ENCODE assay signal across 9 mouse cellular contexts in the genomic region with DNA sequence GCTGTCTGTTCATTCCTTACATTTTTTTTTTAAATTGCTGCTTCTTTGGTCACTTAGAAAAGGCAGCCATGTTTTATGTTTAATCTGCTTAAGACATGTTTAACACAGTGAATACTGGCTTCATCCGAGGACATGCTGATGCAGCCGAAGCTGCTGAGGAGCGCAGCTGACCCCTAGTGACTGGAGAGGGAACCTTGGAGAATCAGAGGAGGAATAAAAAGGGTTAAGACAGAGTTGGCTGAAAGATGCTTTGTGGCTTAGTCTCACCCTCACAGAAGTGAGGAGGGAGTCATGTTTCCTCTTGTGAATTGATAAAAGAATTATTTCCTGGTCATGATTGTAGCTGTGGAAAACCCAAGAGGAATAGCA. TPM values are rescaled to one million over a fixed set of nuclear protein-coding genes. Genes with fewer than 3 reads are reported as not detected.
DNase-seq lines count a peak whose midpoint lies in the region; ATAC-seq and TF ChIP-seq lines count a peak whose summit lies in the region.
"Had no signal": no experiment of that assay in that cellular context is flagged by ENCODE, and none has a peak within 500 bp of the region (broad histone marks: within the 10 kb centered on the region; RNA-seq: fewer than 3 reads in every experiment).

No protein-coding gene starts in this region.

- no peak; the same call in 1 of the 2 replicates for ATAC-seq in heart, embryonic 15.5 days (replicated peaks; ENCODE audit: insufficient number of reproducible peaks, insufficient read depth, low FRiP score, low read depth)
- peak; percentile 78 for ATAC-seq in forebrain, embryonic 15.5 days (replicated peaks)
- ATAC-seq in neural tube, embryonic 15.5 days (ENCODE audit: low FRiP score), result peak; percentile 82

- H3K9me3 ChIP-seq in heart, embryonic 15.5 days (replicated peaks), result no peaks in the 10 kb centered on the region
- H3K9me3 ChIP-seq in heart, embryonic 10.5 days, result no peaks in the 10 kb centered on the region
- H3K9me3 ChIP-seq in forebrain, embryonic 15.5 days, result no peaks in the 10 kb centered on the region
- no peaks in the 10 kb centered on the region for H3K9me3 ChIP-seq in neural tube, embryonic 15.5 days (replicated peaks)
- H3K9me3 ChIP-seq: limb, embryonic 12.5 days had no signal

- peaks cover 19% of the 10 kb centered on the region for H3K4me1 ChIP-seq in heart, embryonic 15.5 days (replicated peaks)
- H3K4me1 ChIP-seq in heart, embryonic 10.5 days, result peaks cover 30% of the 10 kb centered on the region
- H3K4me1 ChIP-seq in bone marrow, adult 2 months (ENCODE audit: control insufficient read depth, insufficient read depth, low read length), result no peaks in the 10 kb centered on the region
- H3K4me1 ChIP-seq in forebrain, embryonic 15.5 days, result peaks cover 15% of the 10 kb centered on the region
- peaks cover 12% of the 10 kb centered on the region; the same call in 1 of the 2 replicates for H3K4me1 ChIP-seq in neural tube, embryonic 15.5 days

- peak overlapping the region; percentile 10; the same call in 1 of the 2 replicates for H3K27ac ChIP-seq in heart, embryonic 15.5 days
- H3K27ac ChIP-seq in heart, embryonic 10.5 days, result no peak overlapping the region
- no peak overlapping the region for H3K27ac ChIP-seq in bone marrow, adult 2 months (ENCODE audit: control insufficient read depth, insufficient read depth, low read depth, low read length, poor library complexity)
- H3K27ac ChIP-seq in forebrain, embryonic 15.5 days (replicated peaks), result no peak overlapping the region
- H3K27ac ChIP-seq in neural tube, embryonic 15.5 days (replicated peaks), result peak overlapping the region; percentile 4; the same call in 1 of the 2 replicates

- TF ChIP-seq POLR2A in bone marrow, adult 2 months (IDR thresholded peaks at IDR 0.05; ENCODE audit: borderline replicate concordance, control insufficient read depth, low read depth, low read length), result no peak

- no peaks in the 10 kb centered on the region for H3K27me3 ChIP-seq in heart, embryonic 15.5 days
- H3K27me3 ChIP-seq in heart, embryonic 10.5 days (ENCODE audit: insufficient read depth, poor library complexity, severe bottlenecking), result no peaks in the 10 kb centered on the region
- H3K27me3 ChIP-seq in forebrain, embryonic 15.5 days, result no peaks in the 10 kb centered on the region
- no peaks in the 10 kb centered on the region for H3K27me3 ChIP-seq in neural tube, embryonic 15.5 days (replicated peaks)
- H3K27me3 ChIP-seq: limb, embryonic 12.5 days had no signal

- peak; percentile 57 for TF ChIP-seq CTCF in bone marrow, adult 2 months (IDR thresholded peaks at IDR 0.05; ENCODE audit: control insufficient read depth, insufficient read depth, low read length)

- no peak overlapping the region for H3K9ac ChIP-seq in heart, embryonic 15.5 days
- H3K9ac ChIP-seq in forebrain, embryonic 15.5 days (replicated peaks), result no peak overlapping the region
- H3K9ac ChIP-seq in neural tube, embryonic 15.5 days (replicated peaks), result no peak overlapping the region
- H3K9ac ChIP-seq: limb, embryonic 12.5 days had no signal

- H3K36me3 ChIP-seq in heart, embryonic 15.5 days, result no peaks in the 10 kb centered on the region
- no peaks in the 10 kb centered on the region for H3K36me3 ChIP-seq in heart, embryonic 10.5 days
- no peaks in the 10 kb centered on the region for H3K36me3 ChIP-seq in forebrain, embryonic 15.5 days
- no peaks in the 10 kb centered on the region for H3K36me3 ChIP-seq in neural tube, embryonic 15.5 days
- H3K36me3 ChIP-seq: limb, embryonic 12.5 days had no signal

- H3K4me2 ChIP-seq in heart, embryonic 15.5 days, result no peak overlapping the region
- no peak overlapping the region for H3K4me2 ChIP-seq in forebrain, embryonic 15.5 days (replicated peaks)
- no peak overlapping the region for H3K4me2 ChIP-seq in neural tube, embryonic 15.5 days
- H3K4me2 ChIP-seq: limb, embryonic 12.5 days had no signal

- no peak overlapping the region for H3K4me3 ChIP-seq in heart, embryonic 15.5 days
- no peak overlapping the region for H3K4me3 ChIP-seq in heart, embryonic 10.5 days
- no peak overlapping the region for H3K4me3 ChIP-seq in bone marrow, adult 2 months (replicated peaks; ENCODE audit: control insufficient read depth, low read depth, low read length)
- no peak overlapping the region for H3K4me3 ChIP-seq in forebrain, embryonic 15.5 days
- no peak overlapping the region for H3K4me3 ChIP-seq in neural tube, embryonic 15.5 days (replicated peaks)
- H3K4me3 ChIP-seq: limb, embryonic 12.5 days had no signal

- 35% methylated on average over 3 of the region's 3 CpGs for WGBS in heart, embryonic 15.5 days
- 38% methylated on average over 3 of the region's 3 CpGs for WGBS in heart, embryonic 10.5 days
- WGBS in bone marrow, adult 2 months, result 35% methylated on average over 3 of the region's 3 CpGs
- WGBS in forebrain, embryonic 15.5 days, result 23% methylated on average over 3 of the region's 3 CpGs
- 27% methylated on average over 3 of the region's 3 CpGs for WGBS in neural tube, embryonic 15.5 days

- DNase-seq in heart, embryonic 10.5 days (ENCODE audit: low spot score), result no peak
- peak; percentile 67 for DNase-seq in 3T3-L1 (ENCODE audit: low read depth, low spot score)
- peak; percentile 26 to 67 for DNase-seq in kidney, postnatal 36 days
- no peak for DNase-seq in gastrocnemius, adult 18-20 months (ENCODE audit: low spot score)

RNA-seq across cellular contexts. Expression of a gene that starts 28.5 kb away (rescaled TPM):
- 11.1 and 11.9 TPM in 2 replicates for polyA plus RNA-seq in heart, embryonic 15.5 days (2015; fragmentation: Nextera tagmentation; extraction: Ambion mirVana)
- polyA plus RNA-seq in heart, embryonic 10.5 days (2016; fragmentation: Nextera tagmentation; extraction: Ambion mirVana), result 16.2 and 17.6 TPM in 2 replicates
- 3.9 and 6.8 TPM in 2 replicates for polyA plus RNA-seq in bone marrow, adult 2 months (2011; ENCODE audit: insufficient read depth, insufficient read length, low replicate concordance, missing spikeins)
- 21.4 and 21.7 TPM in 2 replicates for polyA plus RNA-seq in forebrain, embryonic 15.5 days (2015; fragmentation: Nextera tagmentation; extraction: Ambion mirVana)
- polyA plus RNA-seq in neural tube, embryonic 15.5 days (2015; fragmentation: Nextera tagmentation; extraction: Ambion mirVana), result 8.3 and 9.2 TPM in 2 replicates
- under 1 TPM; 0.53 to 0.95 TPM for total RNA-seq in gastrocnemius, adult 18-20 months (2021)

Comparison
In these comparisons a context has a peak if more than half of its experiments do, and no peak if none do; other contexts are left out.
1. H3K27ac ChIP-seq: peak in heart, embryonic 15.5 days (single experiment) and neural tube, embryonic 15.5 days (single experiment); none in heart, embryonic 10.5 days (single experiment), bone marrow, adult 2 months (single experiment) and forebrain, embryonic 15.5 days (single experiment).
2. DNase-seq: peak in 3T3-L1 (single experiment) and kidney, postnatal 36 days (2 of 2); none in heart, embryonic 10.5 days (single experiment) and gastrocnemius, adult 18-20 months (single experiment).